Comparison of ENCODE assay signal across 8 mouse cellular contexts in genomic region chr14:31233996-31234591, GRCm38 (mm10). TPM values are rescaled to one million over a fixed set of nuclear protein-coding genes. Genes with fewer than 3 reads are reported as not detected.
DNase-seq lines count a peak whose midpoint lies in the region; ATAC-seq lines count a peak whose summit lies in the region.

No protein-coding gene starts in this region.

- H3K27ac ChIP-seq in hindbrain, embryonic 14.5 days, result no peak overlapping the region

- 0 out of 2 replicates have a peak, but pooled peaks cover 3% of the 10 kb centered on the region for H3K4me1 ChIP-seq in hindbrain, embryonic 14.5 days (replicated peaks; ENCODE audit: control insufficient read depth, insufficient read depth, low read length)

- H3K4me3 ChIP-seq in hindbrain, embryonic 14.5 days (replicated peaks; ENCODE audit: low read length), result no peak overlapping the region

- DNase-seq in WW6 (ENCODE audit: low read depth, low spot score), result peak; percentile 49
- DNase-seq in cerebellum, adult 18-20 months, result peak; percentile 88 to 89
- peak; percentile 90 for DNase-seq in hindbrain, embryonic 14.5 days (ENCODE audit: low spot score)
- DNase-seq in layer of hippocampus, postnatal 10 days (ENCODE audit: low spot score in 2 of 2), result peak; percentile 92
- peak; percentile 89 for DNase-seq in lung, postnatal 25 days (ENCODE audit: low spot score)
- peak; percentile 87 for DNase-seq in retina, embryonic 14.5 days (ENCODE audit: low spot score)
- DNase-seq in urinary bladder, postnatal 36 days (ENCODE audit: low spot score in 2 of 2), result peak; percentile 75 to 79

- WGBS in hindbrain, embryonic 14.5 days, result 25% methylated on average over 11 of the region's 11 CpGs

- no peak overlapping the region for H3K4me2 ChIP-seq in hindbrain, embryonic 14.5 days (replicated peaks)

- no peaks in the 10 kb centered on the region for H3K36me3 ChIP-seq in hindbrain, embryonic 14.5 days (replicated peaks; ENCODE audit: control insufficient read depth, insufficient read depth)

- ATAC-seq in frontal cortex, adult (ENCODE audit: low TSS enrichment), result peak; percentile 93
- ATAC-seq in hindbrain, embryonic 14.5 days (ENCODE audit: low FRiP score), result no peak

- H3K9me3 ChIP-seq in hindbrain, embryonic 14.5 days (ENCODE audit: control insufficient read depth, low read length), result no peaks in the 10 kb centered on the region

- H3K27me3 ChIP-seq in hindbrain, embryonic 14.5 days (ENCODE audit: control insufficient read depth, insufficient read depth, low read length), result no peaks in the 10 kb centered on the region

- H3K9ac ChIP-seq in hindbrain, embryonic 14.5 days, result no peak overlapping the region

RNA-seq across cellular contexts. Expression of gene Sema3g, which starts 16.4 kb away (rescaled TPM):
- 0.27 and 0.32 TPM in 2 replicates for polyA plus RNA-seq in hindbrain, embryonic 14.5 days (2014; fragmentation: Nextera tagmentation; extraction: Ambion mirVana)
- total RNA-seq in layer of hippocampus, postnatal 10 days (2021), result 1 to 10 TPM; 4.7 to 5.4 TPM

RNA-seq across cellular contexts. Expression of gene Phf7, which starts 17.0 kb away (rescaled TPM):
- 10.4 and 10.7 TPM in 2 replicates for polyA plus RNA-seq in hindbrain, embryonic 14.5 days (2014; fragmentation: Nextera tagmentation; extraction: Ambion mirVana)
- 1 to 10 TPM; 4.8 to 5.2 TPM for total RNA-seq in layer of hippocampus, postnatal 10 days (2021)

RNA-seq across cellular contexts. Expression of gene Bap1, which starts 17.2 kb away (rescaled TPM):
- 93.3 and 94.1 TPM in 2 replicates for polyA plus RNA-seq in hindbrain, embryonic 14.5 days (2014; fragmentation: Nextera tagmentation; extraction: Ambion mirVana)
- total RNA-seq in layer of hippocampus, postnatal 10 days (2021), result 100 to 1,000 TPM; 117 to 123 TPM

RNA-seq across cellular contexts. Expression of gene Nisch, which starts 17.3 kb away (rescaled TPM):
- polyA plus RNA-seq in hindbrain, embryonic 14.5 days (2014; fragmentation: Nextera tagmentation; extraction: Ambion mirVana), result 304 and 309 TPM in 2 replicates
- 100 to 1,000 TPM; 424 to 481 TPM for total RNA-seq in layer of hippocampus, postnatal 10 days (2021)

RNA-seq across cellular contexts. Expression of gene Tnnc1, which starts 26.0 kb away (rescaled TPM):
- 2.4 and 3.2 TPM in 2 replicates for polyA plus RNA-seq in hindbrain, embryonic 14.5 days (2014; fragmentation: Nextera tagmentation; extraction: Ambion mirVana)
- total RNA-seq in layer of hippocampus, postnatal 10 days (2021), result 1 to 10 TPM in 1 of 2 experiments, under 1 TPM in 1; 0.67 to 2.0 TPM
